8 mouse cellular contexts compared by ENCODE assay signal in the genomic region with DNA sequence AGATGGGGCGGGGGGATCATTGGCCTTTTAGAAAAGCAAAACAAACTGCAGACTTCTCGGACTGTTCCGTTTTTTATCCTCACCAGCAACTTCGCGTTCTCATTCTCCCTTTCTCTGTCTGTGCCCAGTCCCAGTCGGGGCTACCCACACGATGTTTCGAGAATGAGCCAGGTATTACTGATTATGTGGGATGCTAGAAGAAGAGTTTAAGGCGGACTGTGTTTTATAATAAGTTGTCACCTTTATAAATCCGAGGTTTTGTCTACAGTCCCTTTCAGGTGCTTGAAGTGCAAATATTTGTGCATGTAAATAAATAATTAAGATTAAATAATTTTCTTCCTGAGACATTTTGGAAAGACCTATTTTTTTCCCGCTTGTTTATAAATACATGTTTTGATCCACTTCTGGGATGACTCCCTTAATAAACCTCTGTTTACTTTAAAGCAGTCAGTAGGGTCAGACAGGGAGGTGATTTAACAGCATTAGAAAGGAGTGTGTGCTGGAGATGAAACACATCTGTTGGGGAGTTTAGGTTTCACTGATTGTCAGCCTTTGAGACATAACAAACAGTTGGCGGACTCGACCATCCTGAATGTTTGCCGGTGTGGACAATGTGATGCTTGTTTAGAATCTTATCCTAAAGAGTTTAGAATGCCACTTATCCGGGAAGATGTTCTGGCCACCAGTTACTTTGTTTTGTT. TPM values are rescaled to one million over a fixed set of nuclear protein-coding genes. Genes with fewer than 3 reads are reported as not detected.
A peak's percentile ranks its signal among the peaks of the same experiment; 100 is the strongest.
DNase-seq lines count a peak whose midpoint lies in the region; ATAC-seq and TF ChIP-seq lines count a peak whose summit lies in the region.

No protein-coding gene starts in this region.

- H3K4me3 ChIP-seq in gastrocnemius, adult 2 months = peak overlapping the region; percentile 91
- H3K4me3 ChIP-seq in CH12.LX (replicated peaks in 1 of 3; ENCODE audit: low read depth in 2 of 3, low read length in 2 of 3, poor library complexity in 1 of 3) = peak overlapping the region; percentile 78 to 93 (median 87)
- H3K4me3 ChIP-seq in forebrain, embryonic 11.5 days (ENCODE audit: low read depth, low read length) = peak overlapping the region; percentile 68
- H3K4me3 ChIP-seq in liver, embryonic 15.5 days (replicated peaks) = peak overlapping the region; percentile 90

- no peaks in the 10 kb centered on the region for H3K27me3 ChIP-seq in CH12.LX (replicated peaks)
- H3K27me3 ChIP-seq in forebrain, embryonic 11.5 days (ENCODE audit: control insufficient read depth, insufficient read depth, low read length) = no peaks in the 10 kb centered on the region
- no peaks in the 10 kb centered on the region for H3K27me3 ChIP-seq in liver, embryonic 15.5 days

- no peak for TF ChIP-seq POLR2A in CH12.LX (IDR thresholded peaks at IDR 0.05; ENCODE audit: low read depth, low read length)

- peaks cover 13 to 30% of the 10 kb centered on the region in 2 experiments for H3K4me1 ChIP-seq in CH12.LX (ENCODE audit: control insufficient read depth in 1 of 2, insufficient read depth in 2 of 2)
- H3K4me1 ChIP-seq in forebrain, embryonic 11.5 days (replicated peaks; ENCODE audit: control insufficient read depth, insufficient read depth, low read length) = no peaks in the 10 kb centered on the region; the same call in 1 of the 2 replicates
- peaks cover 38% of the 10 kb centered on the region for H3K4me1 ChIP-seq in liver, embryonic 15.5 days (replicated peaks)

- peaks cover 4% of the 10 kb centered on the region for H3K79me2 ChIP-seq in CH12.LX (replicated peaks; ENCODE audit: control insufficient read depth, extremely low read depth, insufficient read depth, poor library complexity, severe bottlenecking)

- peaks cover 2% of the 10 kb centered on the region for H3K9me3 ChIP-seq in CH12.LX (replicated peaks; ENCODE audit: low read length)
- H3K9me3 ChIP-seq in forebrain, embryonic 11.5 days (ENCODE audit: control insufficient read depth, low read length) = no peaks in the 10 kb centered on the region
- no peaks in the 10 kb centered on the region for H3K9me3 ChIP-seq in liver, embryonic 15.5 days (replicated peaks)

- peaks cover 0 to under 1% of the 10 kb centered on the region in 2 experiments for H3K36me3 ChIP-seq in CH12.LX (replicated peaks in 1 of 2; ENCODE audit: control insufficient read depth in 1 of 2, insufficient read depth in 1 of 2, low read length in 1 of 2)
- H3K36me3 ChIP-seq in forebrain, embryonic 11.5 days (ENCODE audit: control insufficient read depth, insufficient read depth, low read length) = no peaks in the 10 kb centered on the region
- no peaks in the 10 kb centered on the region for H3K36me3 ChIP-seq in liver, embryonic 15.5 days (replicated peaks)

- DNase-seq in gastrocnemius, adult 2 months = no peak
- no peak for DNase-seq in gastrocnemius, adult 18-20 months (ENCODE audit: low spot score)
- DNase-seq in CH12.LX (ENCODE audit: extremely low read depth) = no peak
- DNase-seq in forebrain, embryonic 11.5 days (ENCODE audit: low spot score) = no peak
- DNase-seq in left cerebral cortex, postnatal 10 days (ENCODE audit: extremely low spot score in 1 of 2, low spot score in 2 of 2) = no peak
- no peak for DNase-seq in cerebellum, adult 18-20 months
- DNase-seq in adrenal gland, postnatal 4 days (ENCODE audit: low spot score in 2 of 2) = no peak

- peak overlapping the region; percentile 91 for H3K27ac ChIP-seq in gastrocnemius, adult 2 months
- H3K27ac ChIP-seq in CH12.LX (ENCODE audit: insufficient read depth, low read depth) = no peak overlapping the region
- peak overlapping the region; percentile 65; the same call in 1 of the 2 replicates for H3K27ac ChIP-seq in forebrain, embryonic 11.5 days (ENCODE audit: low read depth, low read length)
- peak overlapping the region; percentile 83 for H3K27ac ChIP-seq in liver, embryonic 15.5 days (replicated peaks)

- no peak for TF ChIP-seq RAD21 in CH12.LX (IDR thresholded peaks at IDR 0.05; ENCODE audit: low read depth, low read length)

- peak overlapping the region; percentile 74 for H3K9ac ChIP-seq in CH12.LX (ENCODE audit: insufficient read depth, low read depth)
- peak overlapping the region; percentile 75 for H3K9ac ChIP-seq in forebrain, embryonic 11.5 days (ENCODE audit: low read length)
- H3K9ac ChIP-seq in liver, embryonic 15.5 days = peak overlapping the region; percentile 85

- no peak for TF ChIP-seq EP300 in CH12.LX (IDR thresholded peaks at IDR 0.05; ENCODE audit: low read length)

- dilution Hi-C loops in CH12.LX (cut with MboI; ENCODE audit: extremely low pct_ligation_motif_present, extremely low pct_unique_long_range_greater_than_20kb, low sequenced_read_pairs) = no loop called here

- ATAC-seq in forebrain, embryonic 11.5 days (replicated peaks; ENCODE audit: low FRiP score) = no peak
- ATAC-seq in liver, embryonic 15.5 days (ENCODE audit: insufficient read depth) = peak; percentile 17

- no peak for TF ChIP-seq CTCF in gastrocnemius, adult 2 months (IDR thresholded peaks at IDR 0.05)
- no peak for TF ChIP-seq CTCF in CH12.LX (conservative IDR thresholded peaks at IDR 0.05 in 1 of 2, IDR thresholded peaks at IDR 0.05 in 1 of 2; ENCODE audit: low read depth in 2 of 2, low read length in 2 of 2)

- in situ Hi-C loops in CH12.LX (cut with MboI; ENCODE audit: low pct_ligation_motif_present, low pct_unique_long_range_greater_than_20kb, low sequenced_read_pairs) = no loop called here

- peak overlapping the region; percentile 86 for H3K4me2 ChIP-seq in CH12.LX (ENCODE audit: insufficient read depth, low read depth, poor library complexity, severe bottlenecking)
- H3K4me2 ChIP-seq in forebrain, embryonic 11.5 days (ENCODE audit: low read depth, low read length, severe bottlenecking) = peak overlapping the region; percentile 70
- peak overlapping the region; percentile 78 for H3K4me2 ChIP-seq in liver, embryonic 15.5 days

- intact Hi-C loops in gastrocnemius, adult 2 months (cut with DNase I) = loop anchor here (2.0 to 10.0 kb wide), 4 partner anchors 86 to 481 kb away; partner anchors contain the start of genes Gm10322, Mcu, Sept10 and Sowahc
- intact Hi-C loops in left cerebral cortex, postnatal 10 days (cut with DNase I) = loop anchor here (5.0 kb wide), 1 partner anchor 86 kb away; the partner anchor contains the start of genes Gm10322 and Mcu

- WGBS in forebrain, embryonic 11.5 days = 11% methylated on average over 15 of the region's 15 CpGs
- 13% methylated on average over 15 of the region's 15 CpGs for WGBS in liver, embryonic 15.5 days (ENCODE audit: insufficient replicate concordance)

TF ChIP-seq in CH12.LX, 34 proteins besides CTCF, POLR2A, EP300 and RAD21:
- TF ChIP-seq SIN3A (IDR thresholded peaks at IDR 0.05; ENCODE audit: low read length) (peak; percentile 4; the same call in 1 of the 2 replicates), ZNF384 (IDR thresholded peaks at IDR 0.05; ENCODE audit: low read depth, low read length) (0 out of 2 replicates have a peak, but pooled peaks have one; percentile 40), RCOR1 (conservative IDR thresholded peaks at IDR 0.05; ENCODE audit: low read depth, low read length) (no peak)

RNA-seq across cellular contexts. Expression of gene Micu1, which starts 0.9 kb away (rescaled TPM):
- total RNA-seq in gastrocnemius, adult 2 months (2021) = 10 to 100 TPM; 45.3 to 63.2 TPM
- 10 to 100 TPM; 55.9 to 61.3 TPM for total RNA-seq in gastrocnemius, adult 18-20 months (2021)
- total RNA-seq in CH12.LX (2012; rRNA removed) = 20.4 and 29.3 TPM in 2 replicates
- total RNA-seq in CH12.LX (2014; rRNA removed) = 23.1 and 25.3 TPM in 2 replicates
- polyA plus RNA-seq in CH12.LX (2012; ENCODE audit: insufficient read length, low read depth) = 37.1 and 43.1 TPM in 2 replicates
- polyA plus RNA-seq in forebrain, embryonic 11.5 days (2014; fragmentation: Nextera tagmentation; extraction: Ambion mirVana) = 65.0 and 69.3 TPM in 2 replicates
- polyA plus RNA-seq in liver, embryonic 15.5 days (2015; fragmentation: Nextera tagmentation; extraction: Ambion mirVana) = 38.2 and 42.1 TPM in 2 replicates
- 10 to 100 TPM; 78.5 to 79.8 TPM for total RNA-seq in left cerebral cortex, postnatal 10 days (2021)
- 10 to 100 TPM; 61.1 to 64.4 TPM for total RNA-seq in adrenal gland, postnatal 4 days (2021)
